Mouse (Mus musculus) midbrain, embryonic 12.5 days (tissue): ENCODE measurements at regions not wholly inside any gene's neighbourhood (a gene's known extent, or its start where the extent isn't known, plus 50 kb on each side); places are given as distances from the start of the nearest gene placed in this dataset.
A peak's percentile ranks its signal among the peaks of the same experiment; 100 is the strongest.

ENCODE experiments used
- ATAC-seq: fragments of 200-750 bp; cut with Nextera tagmentation; 2 replicates; pipeline ENCODE4 v1.8.0; 2017; ENCODE audit warnings: low read depth, moderate TSS enrichment, moderate library complexity; ENCODE audit not compliant: low FRiP score
- H3K27ac ChIP-seq: fragments of 300-500 bp; sonication (generic); replicated peaks from 2 replicates; pipeline ENCODE4 v1.5.1; 2016; ENCODE audit warnings: mild to moderate bottlenecking
- H3K27me3 ChIP-seq: fragments of 300-500 bp; sonication (generic); 2 replicates; pipeline ENCODE4 v1.6.1; 2016; ENCODE audit warnings: mild to moderate bottlenecking
- H3K36me3 ChIP-seq: fragments of 300-500 bp; sonication (generic); 2 replicates; pipeline ENCODE4 v1.6.1; 2016
- H3K4me1 ChIP-seq: fragments of 300-500 bp; sonication (generic); 2 replicates; pipeline ENCODE4 v1.6.1; 2016
- H3K4me2 ChIP-seq: fragments of 300-500 bp; sonication (generic); replicated peaks from 2 replicates; pipeline ENCODE4 v1.6.1; 2016; ENCODE audit warnings: mild to moderate bottlenecking, moderate library complexity
- H3K4me3 ChIP-seq: fragments of 300-500 bp; sonication (generic); 2 replicates; pipeline ENCODE4 v1.5.1; 2016; ENCODE audit warnings: mild to moderate bottlenecking
- H3K9ac ChIP-seq: fragments of 300-500 bp; sonication (generic); replicated peaks from 2 replicates; pipeline ENCODE4 v1.6.1; 2016; ENCODE audit warnings: mild to moderate bottlenecking, moderate library complexity
- H3K9me3 ChIP-seq: fragments of 300-500 bp; sonication (generic); 2 replicates; pipeline ENCODE4 v1.6.1; 2016; ENCODE audit warnings: mild to moderate bottlenecking
- WGBS: fragments of 180-500 bp; shearing (Covaris S2); methylation state at CpG from one replicate; pipeline ENCODE4 v1.1.7; 2016; 5-methylcytosine and 5-hydroxymethylcytosine counted together

- Histone ChIP-seq H3K9me3 (no peaks in the 10 kb centered on the region), H3K27ac (peak overlapping the region; percentile 58), H3K4me2 (no peak overlapping the region), H3K9ac (no peak overlapping the region), H3K27me3 (no peaks in the 10 kb centered on the region), H3K4me1 (peaks cover 12% of the 10 kb centered on the region), H3K36me3 (no peaks in the 10 kb centered on the region), H3K4me3 (no peak overlapping the region)
- WGBS: 15% methylated on average over 3 of the region's 3 CpGs
- peak; percentile 94 for ATAC-seq
Measured at GRCm38 (mm10) chr9:49879361-49880128, 80.8 kb upstream of the Ncam1 start.

- Histone ChIP-seq H3K27ac (no peak overlapping the region), H3K9ac (no peak overlapping the region), H3K4me1 (peaks cover 26% of the 10 kb centered on the region), H3K36me3 (no peaks in the 10 kb centered on the region), H3K4me3 (no peak overlapping the region), H3K9me3 (no peaks in the 10 kb centered on the region), H3K27me3 (no peaks in the 10 kb centered on the region), H3K4me2 (no peak overlapping the region)
- no peak for ATAC-seq
- 79% methylated on average over 2 of the region's 2 CpGs for WGBS
Measured at GRCm38 (mm10) chr9:49874881-49875280, 76.2 kb upstream of the Ncam1 start.

- peak; percentile 95 for ATAC-seq
- Histone ChIP-seq H3K4me1 (peaks cover 15% of the 10 kb centered on the region), H3K27me3 (no peaks in the 10 kb centered on the region), H3K9ac (peak overlapping the region; percentile 47; the same call in 1 of the 2 replicates), H3K4me2 (peak overlapping the region; percentile 49), H3K36me3 (no peaks in the 10 kb centered on the region), H3K4me3 (peak overlapping the region; percentile 31), H3K27ac (peak overlapping the region; percentile 83), H3K9me3 (no peaks in the 10 kb centered on the region)
- 1% methylated on average over 3 of the region's 3 CpGs for WGBS
Measured at GRCm38 (mm10) chr9:49873550-49873949, 74.8 kb upstream of the Ncam1 start.

- no peak for ATAC-seq
Measured at GRCm38 (mm10) chr9:49851522-49851921, 52.8 kb upstream of the Ncam1 start.

GRCm38 (mm10) chr9:49849442-49849841 is 50.7 kb upstream of the Ncam1 start:
- Histone ChIP-seq H3K9me3 (no peaks in the 10 kb centered on the region), H3K9ac (no peak overlapping the region), H3K4me3 (no peak overlapping the region), H3K4me1 (peaks cover 9% of the 10 kb centered on the region), H3K4me2 (no peak overlapping the region), H3K27ac (no peak overlapping the region), H3K27me3 (no peaks in the 10 kb centered on the region), H3K36me3 (no peaks in the 10 kb centered on the region)
- 38% methylated on average over 2 of the region's 2 CpGs for WGBS
- no peak for ATAC-seq

More at GRCm38 (mm10) chr9:49851522-49851921, 52.8 kb upstream of the Ncam1 start:
- H3K36me3 ChIP-seq: no peaks in the 10 kb centered on the region
- H3K9me3 ChIP-seq: no peaks in the 10 kb centered on the region
- no peak overlapping the region for H3K27ac ChIP-seq
- H3K4me2 ChIP-seq: no peak overlapping the region
- no peak overlapping the region for H3K9ac ChIP-seq
- no peaks in the 10 kb centered on the region for H3K27me3 ChIP-seq
- WGBS: 74% methylated on average over 3 of the region's 3 CpGs
- H3K4me3 ChIP-seq: no peak overlapping the region
- H3K4me1 ChIP-seq: peaks cover 9% of the 10 kb centered on the region

- H3K4me2 ChIP-seq: no peak overlapping the region
- no peak overlapping the region for H3K9ac ChIP-seq
- no peaks in the 10 kb centered on the region for H3K36me3 ChIP-seq
- WGBS: 7% methylated on average over 6 of the region's 6 CpGs
- H3K4me3 ChIP-seq: no peak overlapping the region
- no peak overlapping the region for H3K27ac ChIP-seq
- peaks cover 9% of the 10 kb centered on the region for H3K4me1 ChIP-seq
- no peaks in the 10 kb centered on the region for H3K27me3 ChIP-seq
- no peaks in the 10 kb centered on the region for H3K9me3 ChIP-seq
- no peak for ATAC-seq
Measured at GRCm38 (mm10) chr9:49848943-49849342, 50.2 kb upstream of the Ncam1 start.
